Mouse (Mus musculus) embryonic facial prominence, embryonic 12.5 days (tissue): Measurements from ENCODE around the gene Mcrip2. TPM values are rescaled to one million over a fixed set of nuclear protein-coding genes. Genes with fewer than 3 reads are reported as not detected.

Experiments
- ATAC-seq: fragments of 200-750 bp; cut with Nextera tagmentation; 2 replicates; pipeline ENCODE4 v1.8.0; 2017; ENCODE audit not compliant: insufficient number of reproducible peaks, insufficient read depth, low FRiP score, low TSS enrichment
- H3K27ac ChIP-seq: fragments of 300-500 bp; sonication (generic); 2 replicates; pipeline ENCODE4 v1.5.1; 2016; ENCODE audit warnings: mild to moderate bottlenecking
- H3K27me3 ChIP-seq: fragments of 300-500 bp; sonication (generic); 2 replicates; pipeline ENCODE4 v1.6.1; 2016; ENCODE audit warnings: mild to moderate bottlenecking, moderate library complexity
- H3K36me3 ChIP-seq: fragments of 300-500 bp; sonication (generic); 2 replicates; pipeline ENCODE4 v1.6.1; 2016; ENCODE audit warnings: mild to moderate bottlenecking
- H3K4me1 ChIP-seq: fragments of 300-500 bp; sonication (generic); 2 replicates; pipeline ENCODE4 v1.6.1; 2016
- H3K4me2 ChIP-seq: fragments of 300-500 bp; sonication (generic); replicated peaks from 2 replicates; pipeline ENCODE4 v1.6.1; 2016; ENCODE audit warnings: mild to moderate bottlenecking, moderate library complexity
- H3K4me3 ChIP-seq: fragments of 300-500 bp; sonication (generic); 2 replicates; pipeline ENCODE4 v1.5.1; 2016; ENCODE audit warnings: mild to moderate bottlenecking
- H3K9ac ChIP-seq: fragments of 300-500 bp; sonication (generic); 2 replicates; pipeline ENCODE4 v1.6.1; 2016; ENCODE audit warnings: mild to moderate bottlenecking, moderate library complexity
- H3K9me3 ChIP-seq: fragments of 300-500 bp; sonication (generic); 2 replicates; pipeline ENCODE4 v1.6.1; 2016; ENCODE audit warnings: mild to moderate bottlenecking, moderate library complexity
- WGBS: fragments of 180-500 bp; shearing (Covaris S2); methylation state at CpG from one replicate; pipeline ENCODE4 v1.1.7; 2016; 5-methylcytosine and 5-hydroxymethylcytosine counted together
- polyA plus RNA-seq: library from polyadenylated mRNA; unstranded; fragments of >200 nt; fragmentation: Nextera tagmentation; extraction: Ambion mirVana; gene quantifications from 2 replicates; pipeline ENCODE4 v1.2.1, GENCODE M21; 2016

Gene Mcrip2
- polyA plus RNA-seq: 9.0 and 10.1 TPM in 2 replicates

DNA sequence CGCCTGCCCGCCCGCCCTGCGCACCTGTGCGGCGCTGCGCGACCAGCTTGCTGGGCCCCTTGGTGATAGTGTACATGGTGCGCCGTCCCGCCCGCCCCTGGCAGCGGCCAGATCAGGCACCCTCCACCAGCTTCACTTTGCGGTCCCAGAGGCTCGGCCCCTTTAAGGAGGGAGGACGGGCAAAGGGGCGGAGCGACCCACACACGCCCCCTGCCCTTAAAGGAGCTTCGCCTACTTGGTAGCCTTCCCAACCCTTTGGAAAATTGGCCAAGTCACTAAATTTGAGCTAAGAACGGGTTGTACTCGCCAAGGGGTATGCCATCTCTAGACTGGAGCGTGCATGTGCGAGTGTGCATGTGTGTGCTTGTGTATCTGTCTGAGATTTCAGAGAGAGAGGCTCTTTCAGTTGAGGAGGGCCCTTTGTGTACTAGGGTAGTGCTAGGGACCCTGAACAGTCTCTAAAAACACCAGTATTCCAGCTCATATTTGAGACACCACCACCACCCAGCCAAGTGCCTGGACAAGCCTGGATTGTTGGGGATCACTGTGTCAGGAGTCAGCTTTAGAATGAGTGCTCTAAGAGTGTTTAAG lies at the start of gene Mcrip2:
TSS of gene Mcrip2 (minus strand) at position 164 of the 591 bp plus-strand sequence.
- under 1% methylated on average over 24 of the region's 24 CpGs for WGBS
- Histone ChIP-seq H3K36me3 (no peaks in the 10 kb centered on the region), H3K4me1 (peaks cover 14% of the 10 kb centered on the region), H3K4me2 (peak within 1 kb of the TSS; percentile 87), H3K9ac (peak within 1 kb of the TSS; percentile 38), H3K27ac (peak within 1 kb of the TSS; percentile 33; the same call in 1 of the 2 replicates), H3K9me3 (no peaks in the 10 kb centered on the region), H3K27me3 (no peaks in the 10 kb centered on the region), H3K4me3 (peak within 1 kb of the TSS; percentile 67)
- ATAC-seq: peak; percentile 84

DNA sequence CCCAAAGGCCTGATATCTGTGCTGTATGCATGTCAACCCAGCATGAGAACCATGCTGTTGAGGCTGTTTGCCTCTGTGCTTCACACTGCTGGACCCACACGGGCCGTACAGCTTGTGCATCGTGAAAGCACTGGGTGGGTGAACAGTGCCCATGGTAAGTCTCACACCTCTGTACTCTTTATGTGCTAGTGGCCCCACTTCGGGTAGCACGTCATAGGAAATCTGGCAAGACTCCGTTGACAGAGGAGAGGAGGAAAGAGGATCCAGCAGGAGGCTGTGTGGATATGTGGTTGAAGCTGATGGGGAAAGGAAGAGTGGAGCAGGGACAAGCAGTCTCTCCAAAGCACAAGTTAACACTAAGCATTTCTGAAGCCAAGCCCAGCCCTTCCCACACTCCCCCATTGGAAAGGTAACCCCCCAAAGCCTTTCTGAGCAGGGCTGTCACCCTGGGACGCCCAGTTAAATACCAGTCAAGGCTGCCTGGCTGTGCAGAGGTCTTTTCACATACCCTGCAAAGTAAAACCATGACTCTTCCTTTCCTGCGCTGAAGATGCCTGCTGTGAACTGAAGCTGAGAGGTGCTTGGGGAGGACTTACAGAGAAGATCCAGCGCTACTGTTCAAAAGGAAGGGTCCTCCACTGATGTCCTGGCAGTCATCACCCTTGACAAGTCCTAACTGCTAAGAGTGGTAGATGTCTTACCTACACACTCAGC lies 49.6 kb upstream of the Mcrip2 start:
- Histone ChIP-seq H3K27me3 (no peaks in the 10 kb centered on the region), H3K4me3 (peak overlapping the region; percentile 95), H3K4me1 (peaks cover 17% of the 10 kb centered on the region), H3K4me2 (peak overlapping the region; percentile 80), H3K9ac (peak overlapping the region; percentile 71), H3K9me3 (no peaks in the 10 kb centered on the region), H3K36me3 (no peaks in the 10 kb centered on the region), H3K27ac (no peak overlapping the region)
- WGBS: 83% methylated on average over 9 of the region's 9 CpGs
- no peak for ATAC-seq

DNA sequence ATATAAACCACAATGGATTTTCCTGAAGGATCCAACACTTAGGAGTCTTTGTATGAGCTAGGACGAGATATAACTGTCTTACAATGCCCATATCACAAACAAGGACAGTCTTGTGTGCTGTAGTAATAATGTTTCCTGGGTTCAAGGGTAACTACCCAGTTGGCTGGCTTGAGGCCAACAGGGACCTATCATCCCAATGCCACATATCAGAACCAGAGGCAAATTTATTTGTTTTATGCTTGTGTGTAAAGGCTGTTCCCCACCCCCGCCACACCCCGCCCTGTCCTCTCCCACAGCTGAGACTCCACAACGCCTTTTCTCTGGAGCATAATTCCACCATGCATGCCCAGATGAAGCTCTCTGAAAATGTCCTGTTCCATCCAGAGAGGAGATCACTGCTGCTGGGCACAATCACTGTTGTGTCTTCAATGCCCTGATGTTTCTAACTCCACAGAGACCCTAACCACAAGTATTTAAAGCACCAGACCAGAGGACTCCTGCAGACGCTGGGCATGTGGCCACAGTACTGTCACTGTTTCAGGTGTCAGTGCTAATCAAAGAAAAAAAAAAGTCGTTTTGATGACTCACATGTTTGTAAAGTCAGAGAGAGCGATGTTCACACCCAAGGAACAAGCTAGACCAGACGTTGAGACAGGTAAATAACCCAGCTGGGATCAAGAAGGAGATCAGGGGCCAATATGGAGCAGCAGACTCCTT lies 48.5 kb upstream of the Mcrip2 start:
- H3K9ac ChIP-seq: no peak overlapping the region
- no peak overlapping the region for H3K27ac ChIP-seq
- no peak overlapping the region for H3K4me2 ChIP-seq
- H3K4me1 ChIP-seq: peaks cover 17% of the 10 kb centered on the region
- no peak for ATAC-seq
- no peak overlapping the region for H3K4me3 ChIP-seq
- H3K36me3 ChIP-seq: 0 out of 2 replicates have a peak, but pooled peaks cover 1% of the 10 kb centered on the region
- no peaks in the 10 kb centered on the region for H3K9me3 ChIP-seq
- 85% methylated on average over 8 of the region's 8 CpGs for WGBS
- H3K27me3 ChIP-seq: no peaks in the 10 kb centered on the region

DNA sequence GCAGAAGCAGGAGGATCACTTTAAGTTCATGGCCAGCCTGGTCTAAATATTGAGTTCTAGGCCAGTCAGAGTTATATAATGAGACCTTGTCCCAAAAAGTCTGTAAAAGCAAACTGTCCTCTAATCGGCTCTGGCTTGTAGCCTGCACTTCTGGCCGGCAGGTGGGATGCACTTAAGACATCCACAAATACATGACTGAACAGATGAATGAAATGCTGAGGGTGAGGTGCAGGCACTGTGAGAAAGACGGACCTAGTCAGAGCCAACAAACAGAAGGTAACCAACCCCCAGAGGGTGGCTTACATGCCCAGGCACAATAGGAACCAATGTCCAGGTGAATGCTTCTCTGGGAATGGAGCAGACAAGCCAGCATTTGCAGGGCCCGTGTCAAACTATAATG lies 45.7 kb upstream of the Mcrip2 start:
- H3K27ac ChIP-seq: no peak overlapping the region
- H3K4me2 ChIP-seq: no peak overlapping the region
- WGBS: 89% methylated on average over 4 of the region's 4 CpGs
- no peaks in the 10 kb centered on the region for H3K9me3 ChIP-seq
- H3K9ac ChIP-seq: no peak overlapping the region
- H3K4me3 ChIP-seq: no peak overlapping the region
- peaks cover 13% of the 10 kb centered on the region for H3K4me1 ChIP-seq
- no peaks in the 10 kb centered on the region for H3K27me3 ChIP-seq
- ATAC-seq: no peak
- 0 out of 2 replicates have a peak, but pooled peaks cover 4% of the 10 kb centered on the region for H3K36me3 ChIP-seq

DNA sequence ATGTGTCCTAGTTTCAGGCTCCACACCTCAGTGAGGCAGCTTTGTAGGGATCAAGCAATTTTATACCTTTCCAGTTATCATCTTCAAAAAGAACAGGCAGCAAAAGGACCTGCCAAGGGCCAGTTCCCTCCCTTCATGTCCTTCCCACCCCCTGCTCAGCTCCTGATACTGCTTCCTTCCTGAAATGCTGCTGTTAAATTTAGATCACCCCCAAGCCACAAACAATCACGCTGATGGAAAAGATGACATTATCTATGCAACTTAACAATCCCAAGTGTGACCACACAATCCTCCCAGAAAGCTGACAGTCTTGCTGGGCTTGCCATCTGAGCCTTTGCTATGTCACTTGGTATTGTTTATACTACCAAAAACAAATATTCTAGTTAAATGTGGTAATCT lies 45.3 kb upstream of the Mcrip2 start:
- no peak overlapping the region for H3K27ac ChIP-seq
- no peaks in the 10 kb centered on the region for H3K27me3 ChIP-seq
- 0 out of 2 replicates have a peak, but pooled peaks cover 4% of the 10 kb centered on the region for H3K36me3 ChIP-seq
- no peaks in the 10 kb centered on the region for H3K9me3 ChIP-seq
- ATAC-seq: no peak
- peaks cover 13% of the 10 kb centered on the region for H3K4me1 ChIP-seq
- no peak overlapping the region for H3K9ac ChIP-seq
- 64% methylated on average over 1 of the region's 1 CpGs for WGBS
- H3K4me2 ChIP-seq: no peak overlapping the region
- no peak overlapping the region for H3K4me3 ChIP-seq

DNA sequence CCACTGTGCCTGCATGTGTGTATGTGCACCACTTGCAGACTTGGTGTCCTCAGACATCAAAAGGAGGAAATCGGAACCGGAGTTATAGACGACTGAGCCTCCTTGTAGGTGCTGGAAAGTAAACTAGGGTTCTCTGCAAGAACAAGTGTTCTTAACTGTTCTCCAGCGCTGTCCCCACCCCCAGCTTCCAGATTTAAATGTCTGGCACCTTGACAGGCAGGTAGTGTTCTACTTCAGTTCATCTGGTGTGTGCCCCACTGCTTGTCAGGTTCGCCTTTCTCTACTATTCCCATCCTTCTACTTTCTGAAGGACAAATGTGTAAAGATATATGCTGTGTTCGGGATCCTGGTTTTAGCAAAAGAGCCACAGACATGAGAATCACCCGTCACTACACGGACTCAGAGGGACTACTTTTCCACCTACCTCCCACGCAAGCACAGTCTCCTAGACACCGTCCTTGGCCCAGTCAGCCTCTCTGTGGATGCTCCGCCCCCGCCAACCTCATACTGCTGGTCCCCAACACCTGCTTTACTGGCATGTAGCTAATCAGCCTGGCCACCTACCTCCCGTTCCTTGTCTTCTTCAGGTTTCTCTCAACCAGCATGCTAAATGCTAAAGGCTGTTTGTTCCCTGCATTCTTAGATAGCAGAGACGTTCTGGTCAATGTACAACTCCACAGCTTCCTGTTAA lies 44.8 kb upstream of the Mcrip2 start:
- no peak for ATAC-seq
- 89% methylated on average over 14 of the region's 14 CpGs for WGBS
- Histone ChIP-seq H3K27ac (no peak overlapping the region), H3K9me3 (no peaks in the 10 kb centered on the region), H3K27me3 (no peaks in the 10 kb centered on the region), H3K4me1 (peaks cover 8% of the 10 kb centered on the region), H3K4me2 (no peak overlapping the region), H3K4me3 (no peak overlapping the region), H3K9ac (no peak overlapping the region), H3K36me3 (0 out of 2 replicates have a peak, but pooled peaks cover 4% of the 10 kb centered on the region)

DNA sequence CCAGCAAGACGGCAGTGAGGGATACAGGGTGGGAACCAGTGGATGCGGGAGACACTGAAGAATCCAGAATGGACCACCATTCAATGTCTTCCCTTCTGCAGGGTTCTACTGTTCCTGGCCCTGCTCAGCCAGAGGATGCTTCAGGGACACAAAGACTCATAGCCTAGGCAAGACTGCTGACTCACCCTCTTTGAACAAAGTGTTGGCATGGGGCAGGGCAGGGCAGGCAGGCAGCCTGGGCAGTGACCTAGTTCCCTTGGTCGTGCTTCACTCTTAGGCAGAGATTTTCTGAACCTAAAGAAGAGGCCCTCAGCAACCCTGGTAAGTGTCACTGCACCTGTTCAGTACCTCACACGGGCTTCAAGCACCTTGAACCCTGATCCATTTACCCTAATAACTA lies 43.3 kb upstream of the Mcrip2 start:
- Histone ChIP-seq H3K27me3 (no peaks in the 10 kb centered on the region), H3K9ac (no peak overlapping the region), H3K4me3 (no peak overlapping the region), H3K4me2 (no peak overlapping the region), H3K4me1 (no peaks in the 10 kb centered on the region), H3K27ac (no peak overlapping the region), H3K36me3 (0 out of 2 replicates have a peak, but pooled peaks cover 9% of the 10 kb centered on the region), H3K9me3 (no peaks in the 10 kb centered on the region)
- 88% methylated on average over 4 of the region's 4 CpGs for WGBS
- no peak for ATAC-seq

DNA sequence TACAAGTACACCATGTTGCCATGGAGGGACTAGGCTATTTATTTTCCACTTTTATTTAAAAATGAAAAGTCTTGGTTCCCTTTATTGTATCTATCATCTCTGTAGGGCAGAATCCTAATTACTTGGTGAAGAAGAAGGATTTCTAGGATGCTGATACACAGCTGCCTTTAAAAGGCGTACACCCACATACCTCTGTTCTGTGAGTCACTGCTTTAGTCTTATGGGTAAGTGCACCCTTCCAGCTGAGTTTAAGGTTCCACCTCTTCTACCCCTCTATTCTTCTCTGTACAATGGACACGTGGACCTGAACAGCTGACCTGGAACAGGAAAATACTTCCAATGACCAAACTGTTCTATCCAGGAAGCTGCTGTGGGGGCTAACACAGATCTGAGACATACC lies 39.1 kb upstream of the Mcrip2 start:
- Histone ChIP-seq H3K9ac (no peak overlapping the region), H3K36me3 (0 out of 2 replicates have a peak, but pooled peaks cover 9% of the 10 kb centered on the region), H3K4me1 (no peaks in the 10 kb centered on the region), H3K27me3 (no peaks in the 10 kb centered on the region), H3K27ac (no peak overlapping the region), H3K4me2 (no peak overlapping the region), H3K9me3 (no peaks in the 10 kb centered on the region), H3K4me3 (no peak overlapping the region)
- 83% methylated on average over 2 of the region's 2 CpGs for WGBS
- ATAC-seq: no peak

DNA sequence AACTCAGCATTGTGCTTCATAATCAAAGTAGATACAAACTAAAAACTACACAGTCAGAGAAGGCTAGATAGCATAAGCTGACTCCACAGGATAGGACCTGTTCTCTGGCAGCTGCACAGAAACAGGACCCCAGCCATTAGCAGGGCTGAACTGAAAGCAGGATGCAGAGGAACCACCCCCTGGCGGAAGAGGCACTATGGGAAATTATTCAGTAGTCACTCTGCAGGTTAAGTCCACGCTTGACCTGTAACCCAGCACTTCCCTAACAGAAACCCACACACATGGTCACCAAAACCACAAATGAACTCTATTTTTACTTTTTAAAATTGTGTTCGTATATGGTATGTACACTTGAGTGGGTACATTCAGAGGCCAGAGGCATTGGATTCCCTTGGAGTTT lies 34.5 kb upstream of the Mcrip2 start:
- Histone ChIP-seq H3K4me2 (no peak overlapping the region), H3K27me3 (no peaks in the 10 kb centered on the region), H3K9me3 (no peaks in the 10 kb centered on the region), H3K9ac (no peak overlapping the region), H3K4me1 (no peaks in the 10 kb centered on the region), H3K4me3 (no peak overlapping the region), H3K27ac (no peak overlapping the region), H3K36me3 (peaks cover 13% of the 10 kb centered on the region)
- no peak for ATAC-seq
- WGBS: 83% methylated on average over 3 of the region's 3 CpGs

DNA sequence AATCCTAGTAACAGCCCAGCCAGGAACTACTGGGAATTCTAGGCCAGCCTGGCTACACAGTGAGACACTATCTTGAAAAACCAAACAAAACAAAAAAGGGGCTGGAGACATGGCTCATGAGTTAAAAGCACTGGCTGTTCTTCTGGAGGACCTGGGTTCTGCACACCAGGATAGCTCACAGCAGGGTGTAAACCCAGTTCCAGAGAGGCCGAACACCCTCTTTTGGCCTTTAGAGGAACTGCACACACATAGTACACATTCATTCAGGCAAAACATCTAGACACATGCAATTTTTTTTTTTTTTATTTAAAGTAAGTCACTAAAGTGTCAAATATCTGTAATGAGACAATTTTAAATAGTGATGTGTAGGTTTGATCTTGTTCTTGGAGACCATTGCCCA lies 31.6 kb upstream of the Mcrip2 start:
- H3K27ac ChIP-seq: no peak overlapping the region
- H3K27me3 ChIP-seq: no peaks in the 10 kb centered on the region
- peaks cover 7% of the 10 kb centered on the region for H3K4me1 ChIP-seq
- WGBS: 100% methylated on average over 1 of the region's 1 CpGs
- ATAC-seq: no peak
- H3K9ac ChIP-seq: no peak overlapping the region
- H3K4me2 ChIP-seq: no peak overlapping the region
- peaks cover 10% of the 10 kb centered on the region for H3K36me3 ChIP-seq
- H3K9me3 ChIP-seq: no peaks in the 10 kb centered on the region
- H3K4me3 ChIP-seq: no peak overlapping the region

DNA sequence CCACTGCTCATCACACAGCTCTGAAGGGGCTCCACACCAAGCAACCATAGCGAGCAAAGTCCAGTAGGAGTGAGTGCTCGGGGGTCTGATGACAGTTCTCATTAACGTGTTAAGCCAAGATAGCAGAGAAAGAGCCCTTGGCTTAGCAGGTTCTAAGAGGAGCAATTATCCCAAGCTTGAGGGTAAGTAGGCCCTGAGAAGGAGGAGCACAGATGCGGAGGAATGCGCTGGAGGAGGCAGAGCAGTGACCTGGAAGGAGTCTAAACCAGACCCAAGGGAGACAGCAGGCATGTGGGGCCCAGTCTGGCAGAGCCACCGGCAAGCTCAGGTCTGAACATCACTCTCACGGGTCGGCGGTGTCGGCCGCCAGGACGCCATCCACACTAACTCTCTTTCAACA lies 27.3 kb upstream of the Mcrip2 start:
- H3K36me3 ChIP-seq: peaks cover 9% of the 10 kb centered on the region
- no peak for ATAC-seq
- H3K9ac ChIP-seq: no peak overlapping the region
- H3K4me2 ChIP-seq: no peak overlapping the region
- H3K27ac ChIP-seq: no peak overlapping the region
- WGBS: 44% methylated on average over 12 of the region's 12 CpGs
- peaks cover 10% of the 10 kb centered on the region for H3K4me1 ChIP-seq
- no peaks in the 10 kb centered on the region for H3K27me3 ChIP-seq
- no peak overlapping the region for H3K4me3 ChIP-seq
- H3K9me3 ChIP-seq: no peaks in the 10 kb centered on the region
